Mouse (Mus musculus) CH12.LX (cell line): ENCODE results near the gene Mvb12b. TPM values are rescaled to one million over a fixed set of nuclear protein-coding genes. Genes with fewer than 3 reads are reported as not detected.

Experiments
- DNase-seq: peaks from one replicate; pipeline ENCODE4 v3.0.0-alpha.2; 2013; ENCODE audit errors: extremely low read depth
- H3K27ac ChIP-seq: 2 replicates; pipeline ENCODE4 v1.5.1; 2012; ENCODE audit warnings: low read depth, mild to moderate bottlenecking, control low read depth, moderate library complexity; ENCODE audit not compliant: insufficient read depth
- H3K27me3 ChIP-seq: replicated peaks from 2 replicates; pipeline ENCODE3; 2012; ENCODE audit warnings: inconsistent platforms
- H3K36me3 ChIP-seq, 2 experiments: replicated peaks in 1 of 2; 2 replicates each; pipeline versions ENCODE3 to v1.6.1; 2012; ENCODE audit warnings: inconsistent platforms in 1 of 2, low read length in 1 of 2, mild to moderate bottlenecking in 1 of 2, mixed read lengths in 1 of 2, moderate library complexity in 1 of 2; ENCODE audit not compliant: control insufficient read depth in 1 of 2, insufficient read depth in 1 of 2
- H3K4me1 ChIP-seq, 2 experiments: 2 replicates each; pipeline ENCODE4 v1.6.1; 2012; ENCODE audit warnings: inconsistent platforms in 1 of 2, moderate library complexity in 1 of 2; ENCODE audit not compliant: insufficient read depth in 2 of 2, control insufficient read depth in 1 of 2
- H3K4me2 ChIP-seq: 2 replicates; pipeline ENCODE4 v1.6.1; 2012; ENCODE audit warnings: low read depth, mild to moderate bottlenecking, control low read depth; ENCODE audit not compliant: poor library complexity, insufficient read depth, severe bottlenecking
- H3K4me3 ChIP-seq, 3 experiments: fragments of 150-350 bp in 1 of 3; sonication (generic) in 1 of 3; replicated peaks in 1 of 3; 2 replicates each; pipeline versions ENCODE3 to v1.5.1; 2011 to 2012; ENCODE audit warnings: low read depth in 2 of 3, low read length in 2 of 3, mild to moderate bottlenecking in 2 of 3, moderate library complexity in 2 of 3, control low read depth in 1 of 3, improper control_type of control experiment in 1 of 3, inconsistent platforms in 1 of 3, mixed read lengths in 1 of 3; ENCODE audit not compliant: poor library complexity in 1 of 3
- H3K79me2 ChIP-seq: replicated peaks from 2 replicates; pipeline ENCODE4 v1.6.1; 2012; ENCODE audit warnings: mild to moderate bottlenecking, moderate library complexity; ENCODE audit not compliant: control insufficient read depth, poor library complexity, insufficient read depth, severe bottlenecking; ENCODE audit errors: extremely low read depth
- H3K9ac ChIP-seq: 2 replicates; pipeline ENCODE4 v1.6.1; 2012; ENCODE audit warnings: low read depth, mild to moderate bottlenecking, control low read depth, moderate library complexity; ENCODE audit not compliant: insufficient read depth
- H3K9me3 ChIP-seq: replicated peaks from 2 replicates; pipeline ENCODE3; 2012; ENCODE audit warnings: low read length, inconsistent platforms, mixed read lengths
- GABPA ChIP-seq: IDR thresholded peaks from 2 replicates; pipeline ENCODE4 v1.6.1; 2012; ENCODE audit warnings: low read depth, low read length, improper control_type of control experiment, inconsistent platforms; ENCODE audit not compliant: insufficient replicate concordance
- HCFC1 ChIP-seq: IDR thresholded peaks from 2 replicates; pipeline ENCODE4 v1.6.1; 2012; ENCODE audit warnings: low read depth, mild to moderate bottlenecking, inconsistent platforms, low read length, improper control_type of control experiment
- JUN ChIP-seq: IDR thresholded peaks from 2 replicates; pipeline ENCODE4 v1.6.1; 2011; ENCODE audit warnings: low read depth, mild to moderate bottlenecking, low read length, improper control_type of control experiment, moderate library complexity; ENCODE audit not compliant: insufficient read depth
- KAT2A ChIP-seq: IDR thresholded peaks from 2 replicates; pipeline ENCODE4 v1.6.1; 2012; ENCODE audit warnings: low read length, improper control_type of control experiment, inconsistent platforms; ENCODE audit not compliant: insufficient replicate concordance
- MAX ChIP-seq: IDR thresholded peaks from 2 replicates; pipeline ENCODE4 v1.6.1; 2011; ENCODE audit warnings: low read length, improper control_type of control experiment
- MXI1 ChIP-seq: IDR thresholded peaks from 2 replicates; pipeline ENCODE4 v1.6.1; 2011; ENCODE audit warnings: mild to moderate bottlenecking, low read depth, low read length, improper control_type of control experiment
- NRF1 ChIP-seq: IDR thresholded peaks from 2 replicates; pipeline ENCODE4 v1.6.1; 2014; ENCODE audit warnings: low read depth, mild to moderate bottlenecking, inconsistent platforms, low read length, improper control_type of control experiment, moderate library complexity
- PAX5 ChIP-seq: IDR thresholded peaks from 2 replicates; pipeline ENCODE4 v1.6.1; 2012; ENCODE audit warnings: low read length, inconsistent platforms, mixed read lengths
- POLR2A ChIP-seq: IDR thresholded peaks from 2 replicates; pipeline ENCODE4 v1.6.1; 2011; ENCODE audit warnings: low read depth, mild to moderate bottlenecking, improper control_type of control experiment, low read length
- SIN3A ChIP-seq: IDR thresholded peaks from 2 replicates; pipeline ENCODE4 v1.6.1; 2012; ENCODE audit warnings: low read length, improper control_type of control experiment, inconsistent platforms
- TBP ChIP-seq: conservative IDR thresholded peaks from 2 replicates; pipeline ENCODE4 v1.6.1; 2011; ENCODE audit warnings: low read depth, low read length, improper control_type of control experiment
- USF1 ChIP-seq: IDR thresholded peaks from 2 replicates; pipeline ENCODE4 v1.6.1; 2014; ENCODE audit warnings: low read depth, mild to moderate bottlenecking, inconsistent platforms, low read length, improper control_type of control experiment
- ZC3H11A ChIP-seq: IDR thresholded peaks from 2 replicates; pipeline ENCODE4 v1.6.1; 2012; ENCODE audit warnings: low read depth, mild to moderate bottlenecking, inconsistent platforms, low read length, improper control_type of control experiment
- ZKSCAN1 ChIP-seq: IDR thresholded peaks from 2 replicates; pipeline ENCODE4 v1.6.1; 2012; ENCODE audit warnings: low read depth, inconsistent platforms, low read length, improper control_type of control experiment, borderline replicate concordance
- ZMIZ1 ChIP-seq: IDR thresholded peaks from 2 replicates; pipeline ENCODE4 v1.6.1; 2012; ENCODE audit warnings: low read depth, mild to moderate bottlenecking, inconsistent platforms, low read length, improper control_type of control experiment
- ZNF384 ChIP-seq: IDR thresholded peaks from 2 replicates; pipeline ENCODE4 v1.6.1; 2012; ENCODE audit warnings: low read depth, low read length, improper control_type of control experiment, inconsistent platforms
- dilution Hi-C: fragments of 300-500 bp; cut with MboI; formaldehyde crosslinking; loops from 2 replicates; pipeline ENCODE4 v1.14.3; 2020; ENCODE audit warnings: low sequenced_read_pairs; ENCODE audit not compliant: extremely low pct_unique_long_range_greater_than_20kb, extremely low pct_ligation_motif_present
- in situ Hi-C: fragments of 300-500 bp; cut with MboI; formaldehyde crosslinking; loops from 3 replicates; pipeline ENCODE4 v1.14.3; 2019; ENCODE audit warnings: low sequenced_read_pairs, low pct_ligation_motif_present, low pct_unique_long_range_greater_than_20kb, mixed read lengths
- polyA plus RNA-seq: library from polyadenylated mRNA; unstranded; fragments of >175 nt; gene quantifications from 2 replicates; pipeline ENCODE4 v1.2.1, GENCODE M21; 2012; ENCODE audit warnings: low read depth; ENCODE audit not compliant: insufficient read length
- total RNA-seq, 2 experiments: library from RNA; depleted of rRNA; stranded (reverse); fragments of 300-350 nt in 1 of 2; fragments of >200 nt in 1 of 2; gene quantifications; 2 replicates each; pipeline ENCODE4 v1.2.3; 2012 to 2014

Mvb12b gene
- total and polyA plus RNA-seq, 3 experiments: 3.0 to 16.7 (median 5.3) TPM

GRCm38 (mm10) chr2:33702705-33703104, 185.0 kb downstream of the Mvb12b start:
- Histone ChIP-seq H3K36me3 (no peaks in the 10 kb centered on the region), H3K4me2 (no peak overlapping the region), H3K27me3 (peaks cover 95% of the 10 kb centered on the region), H3K4me3 (no peak overlapping the region), H3K79me2 (no peaks in the 10 kb centered on the region), H3K9ac (no peak overlapping the region), H3K4me1 (no peaks in the 10 kb centered on the region; a peak in 2 of 4 replicates), H3K27ac (no peak overlapping the region), H3K9me3 (peaks cover 9% of the 10 kb centered on the region)
- dilution Hi-C loops (no loop called here), in situ Hi-C loops (no loop called here)
- no peak for DNase-seq
- no peak for TF ChIP-seq ZNF384
- no peak for TF ChIP-seq MAX
- no peak for TF ChIP-seq PAX5
- TF ChIP-seq SIN3A: no peak

- dilution Hi-C loops: no loop called here
- no peak overlapping the region for H3K9ac ChIP-seq
- H3K4me3 ChIP-seq: no peak overlapping the region
- H3K79me2 ChIP-seq: no peaks in the 10 kb centered on the region
- H3K27me3 ChIP-seq: peaks cover 86% of the 10 kb centered on the region
- no peak overlapping the region for H3K4me2 ChIP-seq
- in situ Hi-C loops: no loop called here
- TF ChIP-seq USF1 (no peak), KAT2A (no peak), JUN (no peak), MXI1 (no peak), NRF1 (no peak), POLR2A (no peak), HCFC1 (no peak), MAX (no peak), GABPA (no peak), ZKSCAN1 (no peak), ZNF384 (no peak), ZMIZ1 (no peak), ZC3H11A (no peak), TBP (no peak)
- H3K36me3 ChIP-seq: no peaks in the 10 kb centered on the region
- no peak overlapping the region for H3K27ac ChIP-seq
- H3K4me1 ChIP-seq: no peaks in the 10 kb centered on the region; a peak in 2 of 4 replicates
- DNase-seq: no peak
- peaks cover 18% of the 10 kb centered on the region for H3K9me3 ChIP-seq
Measured at GRCm38 (mm10) chr2:33701446-33701815, 186.3 kb downstream of the Mvb12b start.
